Mouse (Mus musculus): ENCODE data around the gene Ptprd. TPM values are rescaled to one million over a fixed set of nuclear protein-coding genes. Genes with fewer than 3 reads are reported as not detected.

The Ptprd gene
- total and polyA plus RNA-seq, 2 experiments from 2014 or later: 5.6 to 23.3 TPM

DNA sequence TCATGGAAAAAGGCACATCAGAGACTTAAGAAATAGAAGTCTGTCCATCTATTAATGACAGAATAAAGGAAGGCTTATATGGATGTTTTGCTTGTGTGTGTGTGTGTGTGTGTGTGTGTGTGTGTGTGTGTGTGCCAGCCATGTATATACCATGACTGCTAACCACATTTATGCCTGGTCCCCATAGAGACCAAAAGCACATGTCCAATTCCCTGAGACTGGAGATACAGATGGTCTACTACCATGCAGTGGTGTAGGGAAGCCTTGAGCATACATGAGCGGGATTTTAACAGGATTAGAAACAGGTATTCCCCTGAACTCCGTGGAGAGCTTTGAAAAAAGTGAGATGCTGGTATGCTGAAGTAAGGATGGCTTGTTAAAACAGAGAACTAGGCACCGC, 1886.1 kb downstream of the Ptprd start:
- TF ChIP-seq CTCF (IDR thresholded peaks at IDR 0.05; ENCODE audit: low read depth) (no peak), EP300 (IDR thresholded peaks at IDR 0.05; ENCODE audit: low read depth) (no peak)
- 90% methylated on average over 3 of the region's 3 CpGs for WGBS
- H3K9me3 ChIP-seq (replicated peaks; ENCODE audit: control insufficient read depth, low read length): no peaks in the 10 kb centered on the region
- H3K27me3 ChIP-seq (ENCODE audit: control insufficient read depth, insufficient read depth, low read length): no peaks in the 10 kb centered on the region
- ATAC-seq (ENCODE audit: insufficient read depth, low read depth) (no peak), DNase-seq (ENCODE audit: low spot score) (no peak)
- H3K4me2 ChIP-seq (ENCODE audit: low read depth, low read length): no peak overlapping the region
- no peak overlapping the region for H3K9ac ChIP-seq (replicated peaks; ENCODE audit: low read depth, low read length)
- H3K4me1 ChIP-seq (ENCODE audit: control insufficient read depth, insufficient read depth): peaks cover 5% of the 10 kb centered on the region; the same call in 1 of the 2 replicates
- H3K4me3 ChIP-seq (ENCODE audit: low read depth, low read length): no peak overlapping the region
- H3K27ac ChIP-seq (ENCODE audit: low read depth): no peak overlapping the region
- no peaks in the 10 kb centered on the region for H3K36me3 ChIP-seq (replicated peaks; ENCODE audit: control insufficient read depth, insufficient read depth, low read length)

DNA sequence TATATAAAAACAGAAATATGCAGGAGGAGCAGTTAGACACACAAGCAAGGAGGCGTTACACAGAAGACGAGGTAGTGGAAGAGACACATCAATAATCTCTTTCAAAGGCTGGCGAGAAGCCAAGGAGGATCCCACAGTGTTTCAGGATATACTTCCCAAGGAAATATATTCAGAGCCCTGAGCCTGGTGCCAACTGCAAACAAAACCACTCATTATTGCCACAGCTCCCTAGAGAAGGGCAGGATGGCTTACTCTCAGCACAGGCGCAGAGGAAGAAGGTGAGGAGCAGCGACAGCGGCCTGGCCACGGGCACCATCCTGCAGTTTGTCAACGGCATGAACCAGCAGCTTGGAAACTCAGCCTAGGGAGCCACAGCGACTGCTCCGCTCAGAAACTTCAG, 1886.8 kb downstream of the Ptprd start:
- peaks cover 5% of the 10 kb centered on the region; the same call in 1 of the 2 replicates for H3K4me1 ChIP-seq (ENCODE audit: control insufficient read depth, insufficient read depth)
- no peak overlapping the region for H3K4me3 ChIP-seq (ENCODE audit: low read depth, low read length)
- H3K9ac ChIP-seq (replicated peaks; ENCODE audit: low read depth, low read length): no peak overlapping the region
- no peak overlapping the region for H3K4me2 ChIP-seq (ENCODE audit: low read depth, low read length)
- no peaks in the 10 kb centered on the region for H3K9me3 ChIP-seq (replicated peaks; ENCODE audit: control insufficient read depth, low read length)
- no peaks in the 10 kb centered on the region for H3K36me3 ChIP-seq (replicated peaks; ENCODE audit: control insufficient read depth, insufficient read depth, low read length)
- no peak for DNase-seq (ENCODE audit: low spot score)
- H3K27ac ChIP-seq (ENCODE audit: low read depth): no peak overlapping the region
- H3K27me3 ChIP-seq (ENCODE audit: control insufficient read depth, insufficient read depth, low read length): no peaks in the 10 kb centered on the region
- 63% methylated on average over 10 of the region's 10 CpGs for WGBS
- no peak for ATAC-seq (ENCODE audit: insufficient read depth, low read depth)
- TF ChIP-seq CTCF (IDR thresholded peaks at IDR 0.05; ENCODE audit: low read depth) (no peak), EP300 (IDR thresholded peaks at IDR 0.05; ENCODE audit: low read depth) (no peak)

GRCm38 (mm10) chr4:76324509-76324908, 1887.3 kb downstream of the Ptprd start:
- Histone ChIP-seq H3K4me1 (ENCODE audit: control insufficient read depth, insufficient read depth) (peaks cover 5% of the 10 kb centered on the region; the same call in 1 of the 2 replicates), H3K27me3 (ENCODE audit: control insufficient read depth, insufficient read depth, low read length) (no peaks in the 10 kb centered on the region), H3K9ac (replicated peaks; ENCODE audit: low read depth, low read length) (no peak overlapping the region), H3K4me2 (ENCODE audit: low read depth, low read length) (no peak overlapping the region), H3K9me3 (replicated peaks; ENCODE audit: control insufficient read depth, low read length) (no peaks in the 10 kb centered on the region), H3K4me3 (ENCODE audit: low read depth, low read length) (no peak overlapping the region), H3K36me3 (replicated peaks; ENCODE audit: control insufficient read depth, insufficient read depth, low read length) (no peaks in the 10 kb centered on the region), H3K27ac (ENCODE audit: low read depth) (no peak overlapping the region)
- no peak for DNase-seq (ENCODE audit: low spot score)
- WGBS: 76% methylated on average over 5 of the region's 5 CpGs
- no peak for ATAC-seq (ENCODE audit: insufficient read depth, low read depth)
- no peak for TF ChIP-seq CTCF (IDR thresholded peaks at IDR 0.05; ENCODE audit: low read depth)
- no peak for TF ChIP-seq EP300 (IDR thresholded peaks at IDR 0.05; ENCODE audit: low read depth)

GRCm38 (mm10) chr4:76319874-76320273, 1891.9 kb downstream of the Ptprd start:
- H3K4me1 ChIP-seq (ENCODE audit: control insufficient read depth, insufficient read depth): no peaks in the 10 kb centered on the region
- H3K27me3 ChIP-seq (ENCODE audit: control insufficient read depth, insufficient read depth, low read length): no peaks in the 10 kb centered on the region
- 47% methylated on average over 4 of the region's 4 CpGs for whole genome bisulfite sequencing
- DNase-seq (ENCODE audit: low spot score) (no peak), ATAC-seq (ENCODE audit: insufficient read depth, low read depth) (no peak)
- TF ChIP-seq EP300 (IDR thresholded peaks at IDR 0.05; ENCODE audit: low read depth) (no peak), CTCF (IDR thresholded peaks at IDR 0.05; ENCODE audit: low read depth) (no peak)
- no peak overlapping the region for H3K4me3 ChIP-seq (ENCODE audit: low read depth, low read length)
- H3K36me3 ChIP-seq (replicated peaks; ENCODE audit: control insufficient read depth, insufficient read depth, low read length): no peaks in the 10 kb centered on the region
- no peak overlapping the region for H3K4me2 ChIP-seq (ENCODE audit: low read depth, low read length)
- H3K9ac ChIP-seq (replicated peaks; ENCODE audit: low read depth, low read length): no peak overlapping the region
- no peaks in the 10 kb centered on the region for H3K9me3 ChIP-seq (replicated peaks; ENCODE audit: control insufficient read depth, low read length)
- no peak overlapping the region for H3K27ac ChIP-seq (ENCODE audit: low read depth)

GRCm38 (mm10) chr4:76315977-76316376, 1895.8 kb downstream of the Ptprd start:
- no peak for TF ChIP-seq CTCF (IDR thresholded peaks at IDR 0.05; ENCODE audit: low read depth)
- TF ChIP-seq EP300 (IDR thresholded peaks at IDR 0.05; ENCODE audit: low read depth): no peak
- Histone ChIP-seq H3K27me3 (ENCODE audit: control insufficient read depth, insufficient read depth, low read length) (no peaks in the 10 kb centered on the region), H3K27ac (ENCODE audit: low read depth) (no peak overlapping the region), H3K9ac (replicated peaks; ENCODE audit: low read depth, low read length) (no peak overlapping the region), H3K36me3 (replicated peaks; ENCODE audit: control insufficient read depth, insufficient read depth, low read length) (no peaks in the 10 kb centered on the region), H3K4me3 (ENCODE audit: low read depth, low read length) (no peak overlapping the region), H3K4me1 (ENCODE audit: control insufficient read depth, insufficient read depth) (no peaks in the 10 kb centered on the region), H3K9me3 (replicated peaks; ENCODE audit: control insufficient read depth, low read length) (no peaks in the 10 kb centered on the region), H3K4me2 (ENCODE audit: low read depth, low read length) (no peak overlapping the region)
- ATAC-seq (ENCODE audit: insufficient read depth, low read depth) (no peak), DNase-seq (ENCODE audit: low spot score) (no peak)
- 91% methylated on average over 2 of the region's 2 CpGs for WGBS

- Histone ChIP-seq H3K36me3 (replicated peaks; ENCODE audit: control insufficient read depth, insufficient read depth, low read length) (no peaks in the 10 kb centered on the region), H3K9ac (replicated peaks; ENCODE audit: low read depth, low read length) (no peak overlapping the region), H3K27me3 (ENCODE audit: control insufficient read depth, insufficient read depth, low read length) (no peaks in the 10 kb centered on the region), H3K4me2 (ENCODE audit: low read depth, low read length) (no peak overlapping the region), H3K4me3 (ENCODE audit: low read depth, low read length) (no peak overlapping the region), H3K9me3 (replicated peaks; ENCODE audit: control insufficient read depth, low read length) (no peaks in the 10 kb centered on the region), H3K4me1 (ENCODE audit: control insufficient read depth, insufficient read depth) (no peaks in the 10 kb centered on the region), H3K27ac (ENCODE audit: low read depth) (no peak overlapping the region)
- no peak for ATAC-seq (ENCODE audit: insufficient read depth, low read depth)
- TF ChIP-seq EP300 (IDR thresholded peaks at IDR 0.05; ENCODE audit: low read depth) (no peak), CTCF (IDR thresholded peaks at IDR 0.05; ENCODE audit: low read depth) (no peak)
- DNase-seq (ENCODE audit: low spot score): no peak
- WGBS: 45% methylated on average over 3 of the region's 3 CpGs
Measured at GRCm38 (mm10) chr4:76313749-76314148, 1898.0 kb downstream of the Ptprd start.
